ENCODE assay signal across 14 mouse cellular contexts in genomic region chr13:3709982-3710618, GRCm38 (mm10).
A peak's percentile ranks its signal among the peaks of the same experiment; 100 is the strongest.
DNase-seq lines count a peak whose midpoint lies in the region; ATAC-seq lines count a peak whose summit lies in the region.
"Had no signal": no experiment of that assay in that cellular context is flagged by ENCODE, and none has a peak within 500 bp of the region (broad histone marks: within the 10 kb centered on the region; RNA-seq: fewer than 3 reads in every experiment).

No protein-coding gene starts in this region.

- no peak for ATAC-seq in neural tube, embryonic 13.5 days (ENCODE audit: low read depth)
- no peak for ATAC-seq in limb, embryonic 13.5 days (ENCODE audit: low FRiP score, low read depth)

- no peak overlapping the region for H3K9ac ChIP-seq in neural tube, embryonic 13.5 days
- no peak overlapping the region for H3K9ac ChIP-seq in limb, embryonic 13.5 days
- H3K9ac ChIP-seq: midbrain, embryonic 12.5 days had no signal

- H3K9me3 ChIP-seq in neural tube, embryonic 13.5 days = no peaks in the 10 kb centered on the region
- no peaks in the 10 kb centered on the region for H3K9me3 ChIP-seq in limb, embryonic 13.5 days
- H3K9me3 ChIP-seq: midbrain, embryonic 12.5 days had no signal

- 62% methylated on average over 7 of the region's 7 CpGs for WGBS in neural tube, embryonic 13.5 days
- WGBS in limb, embryonic 13.5 days = 49% methylated on average over 7 of the region's 7 CpGs

- intact Hi-C loops in heart, postnatal 14 days (cut with DNase I) = no loop called here

- 0 out of 2 replicates have a peak overlapping the region, but pooled peaks have one; percentile 24 for H3K27ac ChIP-seq in neural tube, embryonic 13.5 days (replicated peaks)
- H3K27ac ChIP-seq in limb, embryonic 13.5 days = peak overlapping the region; percentile 93
- H3K27ac ChIP-seq: midbrain, embryonic 12.5 days had no signal

- peak; percentile 89 for DNase-seq in heart, adult 11 months
- no peak for DNase-seq in heart, postnatal 14 days
- DNase-seq in neural tube, embryonic 10.5 days (ENCODE audit: extremely low spot score, low spot score) = no peak
- DNase-seq in cerebellum, postnatal 4 days (ENCODE audit: low spot score in 2 of 2) = no peak
- no peak for DNase-seq in left cerebral cortex, adult 9 months (ENCODE audit: low spot score in 2 of 2)
- no peak for DNase-seq in gastrocnemius, postnatal 25 days
- DNase-seq: adrenal gland, adult 2 months; cerebellum, postnatal 25 days; gastrocnemius, postnatal 10 days; layer of hippocampus, adult 9-11 months; left cerebral cortex, postnatal 4 days had no signal

- H3K4me2 ChIP-seq in neural tube, embryonic 13.5 days = no peak overlapping the region
- H3K4me2 ChIP-seq in limb, embryonic 13.5 days (replicated peaks) = 0 out of 2 replicates have a peak overlapping the region, but pooled peaks have one; percentile 48
- H3K4me2 ChIP-seq: midbrain, embryonic 12.5 days had no signal

- H3K36me3 ChIP-seq in neural tube, embryonic 13.5 days = no peaks in the 10 kb centered on the region
- H3K36me3 ChIP-seq in limb, embryonic 13.5 days = no peaks in the 10 kb centered on the region
- H3K36me3 ChIP-seq: midbrain, embryonic 12.5 days had no signal

- H3K27me3 ChIP-seq in neural tube, embryonic 13.5 days = peaks cover 8% of the 10 kb centered on the region; the same call in 1 of the 2 replicates
- no peaks in the 10 kb centered on the region for H3K27me3 ChIP-seq in limb, embryonic 13.5 days

- H3K4me3 ChIP-seq in neural tube, embryonic 13.5 days = no peak overlapping the region
- H3K4me3 ChIP-seq in limb, embryonic 13.5 days = no peak overlapping the region
- H3K4me3 ChIP-seq: midbrain, embryonic 12.5 days had no signal

- peaks cover 22% of the 10 kb centered on the region for H3K4me1 ChIP-seq in neural tube, embryonic 13.5 days (replicated peaks)
- peaks cover 49% of the 10 kb centered on the region for H3K4me1 ChIP-seq in limb, embryonic 13.5 days
